Mouse (Mus musculus) frontal cortex, postnatal 10 days (tissue): ENCODE measurements at regions not wholly inside any gene's neighbourhood (a gene's known extent, or its start where the extent isn't known, plus 50 kb on each side); places are given as distances from the start of the nearest gene placed in this dataset.
A peak's percentile ranks its signal among the peaks of the same experiment; 100 is the strongest.

Source experiments
- DNase-seq, 2 experiments: peaks; one replicate each; pipeline ENCODE4 v3.0.0; 2022; ENCODE audit warnings: low spot score in 2 of 2, mixed read lengths in 1 of 2

GRCm38 (mm10) chr16:95196141-95196540 is 61.2 kb upstream of the Kcnj15 start:
- no peak for DNase-seq

- DNase-seq = peak in 1 of 2 experiments; percentile 56
Measured at GRCm38 (mm10) chr16:95196622-95197021, 60.7 kb upstream of the Kcnj15 start.

- DNase-seq = no peak
Measured at GRCm38 (mm10) chr16:95198795-95199563, 58.4 kb upstream of the Kcnj15 start.

- DNase-seq = no peak
Measured at GRCm38 (mm10) chr16:95202126-95202883, 55.1 kb upstream of the Kcnj15 start.

GRCm38 (mm10) chr16:95203026-95203425 is 54.3 kb upstream of the Kcnj15 start:
- DNase-seq = no peak

- DNase-seq = no peak
Measured at GRCm38 (mm10) chr16:95203790-95204189, 53.6 kb upstream of the Kcnj15 start.

GRCm38 (mm10) chr16:95204507-95204906 is 52.9 kb upstream of the Kcnj15 start:
- DNase-seq = no peak

GRCm38 (mm10) chr16:95206445-95206844 is 50.9 kb upstream of the Kcnj15 start:
- DNase-seq = no peak

- DNase-seq = no peak
Measured at GRCm38 (mm10) chr16:95207547-95207946, 49.8 kb upstream of the Kcnj15 start.
